Mouse (Mus musculus) monocyte, adult 2 months (primary cell): ENCODE data around the gene Hdac4.
A peak's percentile ranks its signal among the peaks of the same experiment; 100 is the strongest.

Experiments used
- DNase-seq, 2 experiments: peaks; one replicate each; pipeline ENCODE4 v3.0.0; 2022; ENCODE audit warnings: low spot score in 2 of 2, low read depth in 1 of 2

Gene Hdac4

GRCm38 (mm10) chr1:91923567-91923966 is 271.9 kb downstream of the Hdac4 start:
- no peak for DNase-seq

DNA sequence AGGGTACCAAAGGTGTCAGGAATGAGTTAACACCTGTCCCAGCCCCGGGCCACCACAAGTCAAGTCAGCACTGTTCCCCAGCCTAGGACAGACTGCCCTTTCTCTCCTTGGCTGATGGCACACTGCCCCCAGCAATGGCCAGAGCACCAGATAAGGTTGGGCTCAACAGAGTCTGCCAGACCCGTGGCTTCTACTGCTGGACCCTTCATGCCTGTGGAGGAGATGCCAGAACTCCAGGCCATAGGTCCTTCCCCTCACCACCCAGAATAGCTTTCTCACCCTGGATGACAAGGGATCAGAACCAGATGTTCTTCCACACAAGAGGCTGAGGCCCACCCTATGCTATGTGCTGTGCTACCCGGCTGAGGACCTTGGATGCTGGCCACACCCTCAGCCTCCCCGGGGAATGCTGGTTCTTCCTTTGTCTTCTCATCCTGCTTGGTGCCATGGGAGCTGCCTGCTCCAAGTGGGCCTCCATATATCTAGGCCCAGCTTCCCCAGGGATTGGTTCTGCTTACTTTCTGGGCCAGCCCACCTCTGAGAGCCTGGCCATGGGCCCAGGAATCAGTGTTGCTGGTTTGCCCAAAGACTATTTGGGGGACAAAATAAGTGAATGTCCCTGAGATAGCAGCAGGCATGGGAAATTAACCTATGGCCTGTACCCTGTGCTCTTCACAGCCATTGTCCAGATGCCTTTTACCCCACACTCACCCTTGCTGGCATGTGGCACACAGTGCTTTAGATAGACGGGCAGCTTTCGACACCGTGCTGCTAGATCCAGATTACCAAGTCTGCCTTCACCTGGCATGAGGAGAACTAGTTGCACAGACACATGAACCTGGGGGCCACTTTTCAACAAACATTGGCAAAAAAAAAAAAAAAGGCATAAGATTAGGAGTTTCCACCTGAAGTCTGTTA is 273.0 kb downstream of the Hdac4 start:
- no peak for DNase-seq

DNA sequence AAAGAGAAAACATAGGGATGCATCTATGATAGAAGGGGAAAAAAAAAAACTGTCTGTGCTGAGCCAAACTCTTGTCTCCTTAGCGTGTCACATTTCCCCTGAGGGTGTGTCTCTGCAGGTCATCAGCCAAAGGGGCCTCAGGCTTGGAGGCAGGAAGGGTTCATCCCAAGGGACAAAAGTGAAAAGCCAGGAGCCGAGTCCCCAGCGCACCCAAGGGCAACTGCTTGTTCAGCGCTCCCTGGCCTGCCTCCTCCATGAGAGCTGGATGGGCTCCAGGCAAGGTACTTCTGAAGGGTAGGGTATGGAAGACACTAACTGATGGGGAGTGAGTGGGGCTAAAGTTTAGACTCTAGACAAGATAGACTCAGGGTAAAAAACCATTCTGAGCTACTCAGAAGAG is 273.8 kb downstream of the Hdac4 start:
- no peak for DNase-seq

- no peak for DNase-seq
Measured at GRCm38 (mm10) chr1:91921279-91921678, 274.2 kb downstream of the Hdac4 start.

DNA sequence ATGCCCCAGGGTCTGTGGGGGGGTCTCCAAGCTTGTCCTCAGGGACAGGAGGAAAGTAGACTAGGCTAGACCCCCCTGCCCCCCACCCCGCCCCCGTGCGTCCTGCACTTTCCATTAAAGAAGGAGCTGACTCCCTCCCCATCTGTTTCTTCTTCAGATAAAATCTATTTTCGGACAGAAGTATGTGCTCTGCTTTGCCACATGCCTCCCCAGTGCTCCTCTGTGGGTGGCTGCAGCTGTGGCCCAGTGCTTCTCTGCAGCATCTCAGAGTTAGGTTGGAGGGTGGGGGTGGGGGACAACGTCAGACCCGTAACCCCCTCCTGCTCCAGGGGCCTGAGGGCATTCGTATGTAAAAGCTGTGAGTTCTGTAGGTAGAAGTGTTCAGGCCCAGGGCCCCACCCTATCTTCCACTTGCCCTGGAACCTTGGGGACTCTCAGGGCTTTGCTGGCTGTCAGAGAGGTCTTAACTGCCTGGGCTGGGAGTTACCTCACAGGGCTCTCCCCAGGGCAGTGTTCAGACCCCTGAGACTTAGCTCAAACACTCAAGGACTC is 275.4 kb downstream of the Hdac4 start:
- DNase-seq, result no peak

DNA sequence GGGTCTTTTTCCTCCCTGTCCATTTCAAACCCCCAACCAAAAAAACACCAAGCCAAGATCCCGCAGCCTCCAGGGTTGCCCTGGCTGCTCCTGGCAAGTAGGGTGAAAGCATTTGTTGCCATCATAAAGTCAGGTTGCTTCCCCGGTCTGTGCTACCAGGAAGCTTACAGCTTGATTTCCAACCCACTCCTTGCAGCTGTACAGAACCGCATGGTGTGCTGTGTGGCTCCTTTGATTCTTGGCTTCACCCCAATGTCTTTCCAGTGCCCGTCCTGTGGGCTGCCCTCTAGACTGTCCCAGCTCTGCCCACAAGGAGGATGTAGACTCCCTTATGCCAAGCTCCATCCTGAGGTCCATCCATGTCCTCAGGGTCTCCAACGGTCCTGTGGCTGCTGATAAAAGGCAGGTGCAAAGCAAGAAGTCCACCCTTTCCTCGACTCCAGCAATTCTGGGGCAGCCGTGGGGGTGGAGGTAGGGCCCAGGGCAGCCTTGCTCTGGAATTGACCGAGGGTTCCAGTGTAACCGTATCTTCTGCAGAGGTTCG is 277.2 kb downstream of the Hdac4 start:
- DNase-seq, result no peak

DNA sequence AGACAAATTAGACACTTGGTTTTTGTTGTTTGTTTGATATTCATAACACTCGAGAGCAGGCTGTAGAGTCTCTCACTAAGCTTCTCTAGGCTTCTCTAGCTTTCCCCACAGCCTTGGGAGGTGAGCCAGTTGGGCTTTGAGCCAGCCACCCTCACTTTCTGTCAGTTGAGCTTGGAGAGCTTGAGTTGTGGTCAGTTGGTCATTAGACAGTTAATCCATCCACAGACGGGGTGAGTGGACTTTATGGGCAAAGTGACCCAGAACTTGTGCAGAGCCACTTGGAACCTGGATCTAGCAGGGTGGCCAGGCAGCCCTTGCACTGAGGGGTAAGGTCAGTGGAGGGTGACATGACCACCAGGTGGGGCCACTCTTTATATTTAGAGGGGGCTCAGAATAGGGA is 277.9 kb downstream of the Hdac4 start:
- no peak for DNase-seq

DNA sequence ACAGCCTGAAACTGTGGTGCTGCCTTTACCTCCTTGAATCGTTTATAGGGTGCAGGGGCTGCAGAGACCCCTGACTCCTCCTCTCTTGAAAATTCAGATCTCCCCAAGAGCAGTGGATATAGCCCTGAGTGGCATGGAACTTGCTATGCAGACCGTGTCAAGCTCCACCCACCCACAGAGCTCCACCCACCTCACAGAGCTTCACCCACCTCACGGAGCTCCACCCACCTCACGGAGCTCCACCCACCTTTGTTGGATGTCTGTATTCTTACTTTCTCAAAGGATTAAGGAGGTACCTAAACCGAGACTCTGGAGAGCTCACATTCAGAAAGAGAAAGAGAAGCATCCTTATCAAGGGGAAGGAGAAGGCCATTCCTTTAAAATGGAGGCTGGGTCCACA is 279.5 kb downstream of the Hdac4 start:
- DNase-seq, result no peak

GRCm38 (mm10) chr1:91914648-91915047 is 280.9 kb downstream of the Hdac4 start:
- no peak for DNase-seq

GRCm38 (mm10) chr1:91913850-91914249 is 281.6 kb downstream of the Hdac4 start:
- DNase-seq, result peak in 1 of 2 experiments; percentile 9

DNA sequence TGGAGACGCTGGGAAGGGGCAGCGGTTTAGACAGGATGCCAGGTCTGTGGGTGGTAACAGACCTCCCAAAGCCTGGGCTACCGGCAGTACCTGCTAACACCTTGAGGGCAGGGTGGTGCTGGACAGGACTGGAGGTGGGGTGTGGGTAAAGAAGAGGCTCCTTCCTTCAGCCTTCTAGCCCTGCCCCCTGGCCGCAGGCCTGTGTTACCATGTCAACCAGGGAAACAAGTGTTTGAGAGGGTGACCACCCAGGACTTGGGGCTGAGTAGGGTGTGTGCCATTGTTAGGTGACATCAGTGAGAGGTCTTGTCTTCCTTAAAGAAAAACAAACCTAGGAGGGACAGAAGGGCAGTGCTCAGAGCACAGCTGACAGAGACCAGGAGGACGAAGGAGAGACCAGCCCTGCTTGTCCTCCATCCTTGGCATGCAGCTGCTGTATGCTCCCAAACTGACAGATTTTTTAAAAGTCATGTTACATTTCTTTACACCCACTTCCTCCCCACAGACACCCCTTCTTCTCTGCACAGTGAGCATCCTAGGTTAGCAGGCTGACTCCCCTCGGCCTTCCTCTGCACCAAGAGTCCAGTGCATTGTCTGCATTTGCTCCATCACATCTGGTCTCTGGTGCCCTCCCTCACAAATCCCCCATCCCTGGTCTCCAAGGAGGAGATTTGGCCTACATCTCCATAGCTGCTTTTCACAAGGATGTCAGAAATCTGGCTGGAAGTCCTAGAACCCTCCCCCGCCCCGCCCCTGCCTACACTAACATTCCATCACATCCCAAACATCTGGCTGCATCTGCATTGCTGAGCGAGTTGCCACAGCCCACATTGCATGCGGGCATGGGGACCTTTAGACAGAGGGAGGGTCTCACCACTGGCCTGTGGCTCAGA is 283.0 kb downstream of the Hdac4 start:
- DNase-seq, result no peak

DNA sequence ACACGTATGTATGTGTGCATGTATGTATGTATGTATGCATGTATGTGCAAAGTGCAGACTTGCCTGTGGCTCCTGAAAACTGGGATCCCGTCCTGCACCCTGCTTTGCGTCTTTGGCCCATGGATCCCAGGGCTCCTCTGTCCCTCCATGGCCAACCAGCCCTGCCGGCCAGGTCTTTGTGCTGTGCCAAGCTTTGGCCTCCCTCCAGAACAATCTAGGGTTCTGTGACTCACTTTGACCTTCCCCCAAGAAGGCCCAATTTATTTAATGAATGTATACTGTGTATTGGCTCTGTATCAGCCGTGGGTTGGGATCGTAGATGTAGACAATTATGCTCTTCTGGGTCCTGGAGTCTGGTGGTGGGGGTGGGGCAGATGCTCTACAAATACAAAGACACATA is 290.2 kb downstream of the Hdac4 start:
- no peak for DNase-seq

DNA sequence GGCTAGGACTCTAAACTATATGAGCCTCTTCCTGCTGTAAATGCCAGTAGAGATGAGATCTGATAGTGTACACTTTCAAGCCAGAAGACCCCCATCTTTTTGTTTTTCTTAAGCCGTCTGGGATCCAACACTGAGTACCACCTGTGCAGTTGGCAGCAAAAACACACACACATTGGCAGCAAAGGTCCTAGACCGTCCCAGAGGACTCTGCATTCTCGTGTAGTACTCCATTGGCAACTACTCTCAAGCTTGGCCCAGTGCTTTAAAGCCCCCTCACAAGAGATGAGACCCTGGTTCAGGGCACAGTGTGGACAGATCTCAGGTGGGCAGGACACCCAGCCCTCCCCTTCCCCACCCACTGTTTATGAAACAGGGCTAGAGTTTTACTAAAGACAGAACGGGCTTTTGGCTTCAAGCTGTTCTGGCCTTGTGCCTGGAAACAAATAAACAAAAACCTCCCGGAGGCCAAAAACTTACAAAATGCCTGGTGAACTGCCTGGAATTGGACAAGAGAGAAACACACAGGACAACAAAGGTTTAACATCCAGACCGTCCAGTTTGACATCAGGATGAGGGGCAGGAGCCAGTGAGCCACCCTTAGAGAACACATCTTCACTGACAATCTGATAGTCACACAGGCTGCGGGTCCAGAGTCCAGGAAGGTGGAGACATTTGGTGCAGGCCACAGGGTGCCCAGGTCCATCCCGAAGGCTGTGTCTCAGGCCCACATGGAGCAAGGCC is 292.1 kb downstream of the Hdac4 start:
- no peak for DNase-seq

- no peak for DNase-seq
Measured at GRCm38 (mm10) chr1:91897078-91897477, 298.4 kb downstream of the Hdac4 start.

- no peak for DNase-seq
Measured at GRCm38 (mm10) chr1:91894286-91894685, 301.2 kb downstream of the Hdac4 start.

- DNase-seq, result no peak
Measured at GRCm38 (mm10) chr1:91893598-91893997, 301.9 kb downstream of the Hdac4 start.

- DNase-seq, result no peak
Measured at GRCm38 (mm10) chr1:91883115-91883514, 312.4 kb downstream of the Hdac4 start.

GRCm38 (mm10) chr1:91880899-91881298 is 314.6 kb downstream of the Hdac4 start:
- DNase-seq, result no peak

GRCm38 (mm10) chr1:91880156-91880555 is 315.3 kb downstream of the Hdac4 start:
- no peak for DNase-seq
